Mouse (Mus musculus) lung, postnatal 0 days (tissue): ENCODE data around the gene Phlpp1. TPM values are rescaled to one million over a fixed set of nuclear protein-coding genes. Genes with fewer than 3 reads are reported as not detected.

Experiments used
- ATAC-seq: fragments of 200-750 bp; cut with Nextera tagmentation; 2 replicates; pipeline ENCODE4 v1.8.0; 2017; ENCODE audit warnings: moderate library complexity
- DNase-seq: peaks from one replicate; pipeline ENCODE4 v3.0.0-alpha.2; 2016; ENCODE audit warnings: low spot score
- H3K27ac ChIP-seq: fragments of 300-500 bp; sonication (generic); 2 replicates; pipeline ENCODE4 v1.5.1; 2014; ENCODE audit warnings: antibody characterized with exemption, mild to moderate bottlenecking, low read length, mixed read lengths
- H3K27me3 ChIP-seq: fragments of 300-500 bp; sonication (generic); replicated peaks from 2 replicates; pipeline ENCODE4 v1.6.1; 2014; ENCODE audit warnings: low read length, mixed read lengths; ENCODE audit not compliant: insufficient read depth
- H3K36me3 ChIP-seq: fragments of 300-500 bp; sonication (generic); 2 replicates; pipeline ENCODE4 v1.6.1; 2014; ENCODE audit warnings: low read length, mixed read lengths; ENCODE audit not compliant: insufficient read depth
- H3K4me1 ChIP-seq: fragments of 300-500 bp; sonication (generic); 2 replicates; pipeline ENCODE4 v1.6.1; 2014; ENCODE audit warnings: antibody characterized with exemption, low read depth, low read length, mixed read lengths; ENCODE audit not compliant: insufficient read depth
- H3K4me2 ChIP-seq: fragments of 300-500 bp; sonication (generic); replicated peaks from 2 replicates; pipeline ENCODE4 v1.6.1; 2014; ENCODE audit warnings: low read depth, mild to moderate bottlenecking, low read length, moderate library complexity, mixed read lengths
- H3K4me3 ChIP-seq: fragments of 300-500 bp; sonication (generic); 2 replicates; pipeline ENCODE4 v1.5.1; 2014; ENCODE audit warnings: low read depth, low read length
- H3K9ac ChIP-seq: fragments of 300-500 bp; sonication (generic); replicated peaks from 2 replicates; pipeline ENCODE4 v1.6.1; 2014; ENCODE audit warnings: low read depth, mild to moderate bottlenecking
- H3K9me3 ChIP-seq: fragments of 300-500 bp; sonication (generic); 2 replicates; pipeline ENCODE4 v1.6.1; 2016; ENCODE audit warnings: low read length, mixed read lengths
- CTCF ChIP-seq: IDR thresholded peaks from 2 replicates; pipeline ENCODE4 v1.5.1; 2016; ENCODE audit warnings: antibody characterized with exemption, mild to moderate bottlenecking
- EP300 ChIP-seq: IDR thresholded peaks from 2 replicates; pipeline ENCODE4 v1.6.1; 2016; ENCODE audit warnings: antibody characterized with exemption, mild to moderate bottlenecking, control low read depth
- whole genome bisulfite sequencing: fragments of 180-500 bp; shearing (Covaris S2); extraction: QIAGEN DNeasy Blood & Tissue Kit; methylation state at CpG from one replicate; pipeline ENCODE4 v1.1.7; 2014; 5-methylcytosine and 5-hydroxymethylcytosine counted together
- polyA plus RNA-seq: library from polyadenylated mRNA; unstranded; fragments of >200 nt; fragmentation: Nextera tagmentation; extraction: Ambion mirVana; gene quantifications from 2 replicates; pipeline ENCODE4 v1.2.1, GENCODE M21; 2015

The Phlpp1 gene
- polyA plus RNA-seq, 1 experiment from 2014 or later, result 4.3 TPM

GRCm38 (mm10) chr1:106199109-106199508 is 27.6 kb downstream of the Phlpp1 start:
- H3K4me3 ChIP-seq, result no peak overlapping the region
- H3K9ac ChIP-seq, result no peak overlapping the region
- H3K36me3 ChIP-seq, result no peaks in the 10 kb centered on the region
- ATAC-seq (no peak), DNase-seq (no peak)
- H3K4me1 ChIP-seq, result peaks cover 3% of the 10 kb centered on the region; the same call in 1 of the 2 replicates
- H3K27me3 ChIP-seq, result no peaks in the 10 kb centered on the region
- 85% methylated on average over 4 of the region's 4 CpGs for WGBS
- H3K27ac ChIP-seq, result no peak overlapping the region
- no peaks in the 10 kb centered on the region for H3K9me3 ChIP-seq
- no peak for TF ChIP-seq CTCF
- TF ChIP-seq EP300, result no peak
- no peak overlapping the region for H3K4me2 ChIP-seq

GRCm38 (mm10) chr1:106199686-106200085 is 28.1 kb downstream of the Phlpp1 start:
- peak; percentile 62 for DNase-seq
- H3K36me3 ChIP-seq, result no peaks in the 10 kb centered on the region
- no peak for TF ChIP-seq CTCF
- no peak for TF ChIP-seq EP300
- peaks cover 3% of the 10 kb centered on the region; the same call in 1 of the 2 replicates for H3K4me1 ChIP-seq
- WGBS, result 2% methylated on average over 2 of the region's 2 CpGs
- H3K4me2 ChIP-seq, result peak overlapping the region; percentile 19; the same call in 1 of the 2 replicates
- no peaks in the 10 kb centered on the region for H3K9me3 ChIP-seq
- H3K27me3 ChIP-seq, result no peaks in the 10 kb centered on the region
- H3K27ac ChIP-seq, result no peak overlapping the region
- H3K9ac ChIP-seq, result no peak overlapping the region
- H3K4me3 ChIP-seq, result no peak overlapping the region
- peak; percentile 47; the same call in 1 of the 2 replicates for ATAC-seq

DNA sequence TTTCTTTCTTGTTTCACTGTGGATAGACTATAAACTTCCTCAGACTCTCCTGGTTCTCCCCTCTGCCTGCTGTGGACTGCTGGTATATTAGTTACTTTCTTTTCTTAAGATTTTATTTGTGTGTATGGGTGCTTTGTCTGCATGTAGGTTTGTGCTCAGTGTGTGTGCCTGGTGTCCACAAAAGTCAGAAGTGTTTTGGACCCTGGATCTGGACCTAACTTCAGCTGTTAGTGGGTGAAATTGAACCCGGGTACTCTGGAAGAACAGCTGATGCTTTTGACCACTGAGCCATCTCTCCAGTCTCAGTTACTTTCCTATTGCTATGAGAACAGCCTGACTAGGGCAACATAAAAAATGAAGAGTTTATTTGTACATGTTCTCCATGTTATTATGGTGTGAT is 29.5 kb downstream of the Phlpp1 start:
- H3K9ac ChIP-seq, result no peak overlapping the region
- H3K4me3 ChIP-seq, result no peak overlapping the region
- H3K9me3 ChIP-seq, result no peaks in the 10 kb centered on the region
- no peaks in the 10 kb centered on the region for H3K36me3 ChIP-seq
- DNase-seq, result no peak
- 94% methylated on average over 1 of the region's 1 CpGs for WGBS
- H3K27me3 ChIP-seq, result no peaks in the 10 kb centered on the region
- H3K4me1 ChIP-seq, result peaks cover 3% of the 10 kb centered on the region; the same call in 1 of the 2 replicates
- H3K4me2 ChIP-seq, result no peak overlapping the region
- H3K27ac ChIP-seq, result no peak overlapping the region
- no peak for TF ChIP-seq EP300
- no peak for TF ChIP-seq CTCF
- no peak for ATAC-seq

DNA sequence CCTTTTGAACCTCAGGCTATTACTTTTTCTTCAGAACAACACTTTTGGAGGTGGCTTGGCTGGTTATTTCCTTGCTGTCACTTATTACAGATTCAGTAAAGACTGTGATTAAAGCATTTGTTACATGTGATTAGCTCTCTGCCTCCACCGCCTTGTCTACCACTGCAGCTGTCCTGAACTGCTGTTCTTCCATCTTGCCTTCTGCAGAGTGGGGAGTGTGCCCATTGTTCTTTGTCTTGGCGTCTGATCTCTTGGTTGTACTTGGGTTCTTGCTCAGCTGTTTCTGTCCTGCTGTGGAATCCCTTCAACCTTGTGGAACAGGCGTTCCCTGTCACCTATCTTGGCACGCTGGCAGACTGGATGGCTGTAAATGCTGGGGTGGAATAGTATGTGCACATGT is 30.4 kb downstream of the Phlpp1 start:
- TF ChIP-seq EP300 (no peak), CTCF (no peak)
- Histone ChIP-seq H3K27me3 (no peaks in the 10 kb centered on the region), H3K36me3 (no peaks in the 10 kb centered on the region), H3K9me3 (no peaks in the 10 kb centered on the region), H3K27ac (no peak overlapping the region), H3K4me2 (no peak overlapping the region), H3K4me1 (peaks cover 3% of the 10 kb centered on the region; the same call in 1 of the 2 replicates), H3K4me3 (no peak overlapping the region), H3K9ac (no peak overlapping the region)
- no peak for DNase-seq
- 81% methylated on average over 4 of the region's 4 CpGs for WGBS
- no peak for ATAC-seq

- DNase-seq (no peak), ATAC-seq (no peak)
- Histone ChIP-seq H3K27me3 (no peaks in the 10 kb centered on the region), H3K9ac (no peak overlapping the region), H3K36me3 (no peaks in the 10 kb centered on the region), H3K4me1 (peaks cover 3% of the 10 kb centered on the region; the same call in 1 of the 2 replicates), H3K4me2 (0 out of 2 replicates have a peak overlapping the region, but pooled peaks have one; percentile 2), H3K27ac (no peak overlapping the region), H3K9me3 (no peaks in the 10 kb centered on the region), H3K4me3 (no peak overlapping the region)
- TF ChIP-seq CTCF (no peak), EP300 (no peak)
- WGBS, result 52% methylated on average over 3 of the region's 3 CpGs
These were observed 32.4 kb downstream of the Phlpp1 start for GRCm38 (mm10) chr1:106203942-106204341.

GRCm38 (mm10) chr1:106204350-106204749 is 32.8 kb downstream of the Phlpp1 start:
- peak; percentile 85 for ATAC-seq

More at GRCm38 (mm10) chr1:106204350-106204749, 32.8 kb downstream of the Phlpp1 start:
- no peak overlapping the region for H3K27ac ChIP-seq
- no peaks in the 10 kb centered on the region for H3K27me3 ChIP-seq
- H3K4me3 ChIP-seq, result no peak overlapping the region
- 0 out of 2 replicates have a peak overlapping the region, but pooled peaks have one; percentile 2 for H3K4me2 ChIP-seq
- no peaks in the 10 kb centered on the region for H3K9me3 ChIP-seq
- no peaks in the 10 kb centered on the region for H3K36me3 ChIP-seq
- DNase-seq, result peak; percentile 75
- TF ChIP-seq EP300 (peak; percentile 44), CTCF (no peak)
- WGBS, result 33% methylated on average over 3 of the region's 3 CpGs
- H3K9ac ChIP-seq, result no peak overlapping the region
- H3K4me1 ChIP-seq, result peaks cover 2% of the 10 kb centered on the region; the same call in 1 of the 2 replicates
